Mouse (Mus musculus) thymus, postnatal 14 days (tissue): ENCODE data around the gene Cryz.
"Not testable (repeated sequence)": the region's sequence is repeated elsewhere in the genome, so short reads cannot be mapped to it uniquely, and the experiment has no call there.

Experiments used
- DNase-seq: peaks from one replicate; pipeline ENCODE4 v3.0.0; 2021

The Cryz gene

DNA sequence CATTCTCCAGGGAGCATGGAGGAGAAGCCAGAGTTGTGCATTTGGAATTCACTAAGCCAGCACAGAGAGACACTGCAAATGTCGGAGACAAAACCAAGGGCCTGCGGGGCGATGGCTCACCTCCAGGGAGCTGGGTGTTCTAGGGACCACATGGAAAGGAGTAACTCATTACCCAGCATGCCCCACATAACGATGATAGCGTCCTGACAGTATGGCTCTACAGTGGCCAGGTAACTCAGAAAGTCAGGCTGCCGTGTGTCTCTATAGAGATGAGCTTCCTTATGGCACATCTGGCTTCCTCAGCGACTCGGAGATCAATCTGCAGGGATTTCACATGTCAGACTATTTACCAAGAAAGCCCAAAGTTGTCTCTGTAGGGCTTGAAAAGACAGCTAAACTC lies 18.3 kb downstream of the Cryz start:
- no peak for DNase-seq

DNA sequence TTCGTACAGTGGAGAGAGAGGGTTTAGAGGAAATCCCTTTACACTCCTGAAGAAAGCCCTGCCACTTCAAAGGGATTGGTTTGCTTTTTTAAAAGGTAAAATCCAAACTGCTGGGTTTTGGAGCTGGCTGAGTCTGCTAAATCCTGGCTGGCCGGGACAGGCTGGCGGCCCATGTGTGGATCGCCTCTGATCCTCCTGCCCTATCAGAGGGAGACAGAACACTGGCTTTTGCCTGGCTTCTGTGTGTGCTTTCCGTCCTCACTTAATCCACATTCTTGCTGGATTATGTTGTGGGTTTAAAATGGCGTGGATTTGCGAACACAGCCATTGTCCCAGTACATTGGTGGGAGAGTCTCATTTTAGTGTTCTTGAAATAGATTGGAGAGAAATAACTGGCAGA lies 18.8 kb downstream of the Cryz start:
- no peak for DNase-seq

DNA sequence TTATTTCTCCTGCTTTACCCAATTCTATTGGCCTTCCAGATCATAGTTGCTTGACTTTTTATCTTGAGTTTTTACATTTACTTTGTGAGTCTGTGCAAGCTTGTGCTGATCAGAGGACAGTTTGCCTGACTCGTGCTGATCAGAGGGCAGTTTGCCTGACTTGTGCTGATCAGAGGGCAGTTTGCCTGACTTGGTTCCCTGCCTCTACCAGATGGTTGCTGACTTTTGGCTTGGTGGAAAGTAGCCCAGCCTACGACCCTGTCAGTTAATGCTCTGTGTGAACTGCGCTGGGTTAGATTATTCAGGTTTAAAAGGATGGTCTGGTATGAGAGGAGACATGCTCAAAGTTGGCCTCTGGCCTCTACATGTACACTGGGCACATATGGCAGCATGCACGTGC lies 19.6 kb downstream of the Cryz start:
- DNase-seq, result no peak

DNA sequence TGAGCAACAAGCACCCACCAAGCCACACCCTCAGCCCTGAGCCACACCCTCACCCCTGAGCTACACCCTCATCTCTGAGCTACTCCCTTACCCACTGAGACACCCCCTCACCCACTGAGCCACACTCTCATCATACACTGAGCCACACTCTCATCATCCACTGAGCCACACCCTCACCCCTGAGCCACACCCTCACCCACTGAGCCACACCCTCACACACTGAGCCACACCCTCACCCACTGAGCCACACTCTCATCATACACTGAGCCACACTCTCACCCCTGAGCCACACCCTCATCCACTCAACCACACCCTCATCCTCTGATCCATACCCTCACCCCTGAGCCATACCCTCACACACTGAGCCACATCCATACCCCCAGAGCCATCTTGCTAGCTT lies 31.8 kb downstream of the Cryz start:
- no peak for DNase-seq

DNA sequence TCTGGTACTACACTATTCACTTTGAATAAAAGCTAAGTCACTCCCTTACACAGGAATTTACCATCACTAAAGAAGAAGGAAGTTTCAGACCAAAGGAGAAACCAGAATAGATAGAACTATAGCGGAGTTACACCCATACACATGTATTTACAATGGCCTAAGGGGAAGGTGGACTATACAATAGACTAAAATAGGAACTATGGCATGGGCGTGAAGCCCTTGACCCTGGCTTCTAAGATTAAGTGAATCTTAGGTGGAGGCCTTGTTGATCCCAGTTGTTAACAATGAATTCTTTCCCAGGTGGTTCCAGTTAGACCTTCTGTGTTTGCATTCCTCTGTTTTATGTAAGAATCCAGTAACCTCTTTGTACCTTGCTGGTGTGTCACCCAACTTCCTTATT lies 34.8 kb downstream of the Cryz start:
- DNase-seq, result not testable (repeated sequence)

DNA sequence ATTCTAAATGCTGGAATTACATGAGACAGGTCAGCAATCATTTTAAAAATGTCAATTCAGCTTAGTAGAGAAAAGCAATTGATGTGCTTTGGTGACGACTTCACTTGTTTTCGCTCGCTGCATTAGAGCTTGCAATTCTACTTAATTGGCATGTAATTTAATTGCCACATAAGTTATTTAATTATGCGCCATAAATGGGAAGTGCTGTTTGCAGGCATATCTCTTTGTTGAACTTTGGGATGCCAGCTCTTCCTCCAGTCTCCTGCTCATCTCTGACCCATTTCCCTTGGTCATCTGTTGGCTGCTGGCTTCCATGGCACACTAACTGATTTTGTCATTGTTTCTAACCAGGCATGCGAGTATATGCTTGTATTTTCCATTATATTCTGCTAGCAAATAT lies 36.6 kb downstream of the Cryz start:
- no peak for DNase-seq

DNA sequence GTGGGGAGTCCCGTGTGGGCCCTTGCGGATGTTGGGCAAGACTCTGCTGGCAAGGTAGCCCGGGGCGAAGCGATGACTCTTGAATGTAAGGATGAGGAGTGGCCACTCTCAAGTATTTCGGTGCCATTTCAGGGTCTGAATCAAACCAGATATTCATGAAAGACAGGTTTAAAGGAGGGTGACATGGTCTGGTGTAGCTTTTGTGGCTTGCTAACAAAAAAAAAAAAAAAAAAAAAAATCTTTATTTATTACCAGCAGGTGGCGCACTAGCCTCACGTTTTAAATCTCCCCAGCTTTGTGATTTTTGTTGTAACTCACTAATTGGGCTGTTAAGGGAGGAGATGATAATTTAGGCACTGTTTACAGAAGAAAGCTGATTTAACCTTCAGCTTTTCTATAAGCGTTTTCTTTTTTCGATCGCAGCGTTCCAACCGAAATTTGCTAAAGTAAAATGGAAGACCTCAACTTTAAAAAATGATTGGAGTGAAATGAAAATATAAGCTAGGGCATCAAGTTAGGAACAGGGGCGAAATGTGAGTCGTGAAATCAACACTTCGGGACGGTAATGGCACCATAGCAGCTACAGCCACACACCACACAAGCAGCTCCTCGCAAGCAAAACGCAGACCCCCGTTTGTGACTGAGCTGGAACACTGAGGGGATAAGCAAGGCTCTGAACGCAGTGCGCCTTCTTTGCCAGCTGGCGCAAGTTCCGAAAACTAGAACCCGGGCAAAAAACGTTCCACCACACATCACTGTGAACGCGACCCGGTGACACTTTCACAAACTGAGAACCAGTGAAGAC lies 50.3 kb downstream of the Cryz start:
- DNase-seq, result no peak

DNA sequence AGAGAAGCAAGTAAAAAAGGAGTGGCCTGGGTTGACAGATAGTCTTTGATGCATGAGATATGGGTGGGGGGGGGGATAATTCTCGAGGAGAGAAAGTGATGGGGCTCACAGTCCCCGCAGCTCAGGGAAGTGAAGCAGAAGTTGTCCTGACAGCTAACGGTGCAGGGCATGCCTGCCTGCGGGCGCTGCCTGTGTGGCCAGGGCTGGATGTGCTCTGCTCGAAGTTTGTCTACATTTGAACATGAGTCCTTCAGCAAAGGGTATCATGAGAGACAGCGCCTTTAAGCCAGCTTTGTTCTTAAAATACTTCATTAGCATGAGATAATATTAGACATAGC lies 50.9 kb downstream of the Cryz start:
- no peak for DNase-seq

DNA sequence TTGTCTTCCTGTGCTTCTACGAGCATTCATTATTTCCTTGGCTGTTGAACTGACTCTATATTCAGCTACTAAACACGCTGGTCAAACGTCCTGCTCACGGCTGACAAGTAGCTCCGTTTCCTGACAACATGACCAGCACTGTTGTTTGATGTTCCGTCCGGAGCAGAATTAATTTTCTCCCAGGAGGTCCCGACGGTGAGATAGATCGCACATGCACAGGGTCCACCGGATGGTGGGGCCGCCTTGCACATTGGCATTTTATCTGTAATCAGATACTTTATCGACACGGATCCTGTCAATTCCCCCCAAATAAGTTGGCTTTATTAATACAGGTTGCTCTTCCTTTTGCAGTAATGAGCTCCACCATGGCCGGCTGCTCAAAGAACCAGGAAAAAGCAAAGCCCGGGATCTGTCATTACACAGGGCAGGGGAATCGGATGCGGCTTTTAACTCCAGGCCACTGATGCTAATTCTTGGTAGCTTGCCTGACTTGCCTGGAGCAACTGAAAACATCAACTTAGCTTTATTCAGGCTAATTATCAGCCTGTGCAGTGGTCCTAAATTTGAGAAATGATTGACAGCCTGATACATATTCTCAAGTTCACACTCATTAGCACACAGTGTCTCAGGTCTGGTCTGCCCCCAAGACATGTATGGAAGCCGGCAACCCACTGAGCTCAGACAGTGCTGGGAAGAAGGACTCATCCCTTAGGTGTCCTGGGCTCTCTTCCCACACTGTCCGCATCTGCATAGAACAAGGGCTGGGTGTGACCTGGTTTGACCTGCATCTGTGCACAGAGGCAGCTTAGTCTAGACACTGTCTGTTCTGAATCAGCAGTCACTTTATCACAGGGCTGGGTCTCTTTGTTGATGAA lies 53.1 kb downstream of the Cryz start:
- DNase-seq, result no peak

DNA sequence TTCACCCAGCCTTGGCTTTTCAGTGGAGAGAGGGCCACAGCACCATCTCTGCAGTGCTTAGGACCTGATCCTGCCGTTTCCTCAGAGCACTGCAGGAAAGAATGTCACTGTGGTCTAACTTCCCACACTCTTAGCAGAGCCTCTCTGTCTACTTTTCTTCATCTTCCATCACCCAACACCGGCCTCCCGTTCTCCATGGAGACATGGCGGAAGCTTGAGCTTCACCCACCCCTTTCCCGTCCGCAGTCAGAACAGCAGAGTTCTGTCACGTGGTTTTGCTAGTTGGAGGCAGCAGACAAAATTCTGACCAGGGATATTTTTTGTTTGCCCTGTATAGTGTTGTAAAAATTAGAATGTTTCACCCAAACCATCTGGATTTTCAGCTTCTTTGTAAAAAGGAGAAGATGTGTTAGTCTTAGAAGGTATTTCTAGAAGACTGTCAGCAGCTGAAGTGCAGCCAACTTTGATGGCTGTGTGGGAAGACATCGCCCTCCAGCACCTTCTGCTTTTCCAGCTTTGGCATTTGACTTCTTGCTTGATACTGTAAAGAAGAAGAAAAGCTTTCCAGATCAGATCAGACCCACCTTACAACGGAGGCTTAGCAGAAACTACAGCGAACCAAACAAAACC lies 54.8 kb downstream of the Cryz start:
- no peak for DNase-seq

DNA sequence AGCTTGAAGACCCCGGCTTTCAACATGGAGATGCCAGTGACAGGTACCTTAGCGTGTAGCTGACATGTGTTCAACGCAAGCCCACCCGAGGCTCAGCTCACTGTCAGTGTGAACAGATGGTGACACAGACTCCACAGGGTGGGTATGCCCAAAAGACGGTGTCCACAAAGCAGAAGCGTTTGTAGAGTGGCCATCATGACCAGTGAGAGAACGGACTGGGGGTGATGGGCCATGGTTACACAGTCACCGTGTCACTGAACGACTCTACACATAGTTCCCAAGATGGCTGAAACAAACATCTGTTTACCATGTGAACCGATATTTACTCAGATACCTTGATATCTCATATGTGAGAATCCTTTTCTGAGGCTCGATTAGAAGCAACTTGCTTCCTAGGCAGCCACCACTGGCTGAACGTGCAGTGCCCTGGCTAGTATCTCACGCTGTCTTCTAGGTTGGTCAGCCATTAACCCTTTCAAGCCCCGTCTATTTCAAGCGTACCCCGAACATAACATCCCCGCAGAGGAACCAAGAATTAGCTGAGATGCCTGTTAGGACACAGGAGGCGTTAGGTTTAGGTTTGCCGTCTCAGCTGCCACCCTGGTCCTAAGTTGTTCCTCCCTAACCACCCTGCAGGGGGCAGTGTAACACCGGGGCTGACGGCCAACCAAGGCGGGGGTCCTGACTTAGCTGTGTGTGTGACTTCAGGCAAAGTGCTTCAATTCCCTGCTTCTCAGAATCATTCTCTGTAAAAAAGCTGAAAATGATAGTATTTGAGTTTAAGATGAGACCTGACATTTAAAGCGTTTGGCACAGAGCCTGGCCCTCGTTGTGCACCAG lies 56.3 kb downstream of the Cryz start:
- DNase-seq, result peak; percentile 77

DNA sequence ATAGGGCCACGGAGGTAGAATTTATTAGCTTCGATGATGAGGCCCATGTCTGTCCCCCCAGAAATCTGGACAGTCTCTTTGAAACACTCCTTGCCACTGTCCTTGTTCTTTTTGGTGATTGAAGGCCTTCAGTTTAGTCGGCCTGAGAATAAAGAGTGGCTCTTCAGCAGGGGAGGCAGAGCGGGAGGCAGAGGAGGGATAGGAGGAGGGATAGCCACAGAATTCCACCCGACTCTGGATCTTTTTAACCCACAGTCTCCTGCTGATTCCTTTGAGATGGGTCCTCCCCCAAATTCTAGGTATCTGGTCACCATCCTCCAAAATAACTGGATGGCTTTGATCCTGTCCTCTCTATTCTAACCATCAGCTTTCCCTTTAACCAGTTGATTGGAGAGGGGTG lies 56.9 kb downstream of the Cryz start:
- no peak for DNase-seq

DNA sequence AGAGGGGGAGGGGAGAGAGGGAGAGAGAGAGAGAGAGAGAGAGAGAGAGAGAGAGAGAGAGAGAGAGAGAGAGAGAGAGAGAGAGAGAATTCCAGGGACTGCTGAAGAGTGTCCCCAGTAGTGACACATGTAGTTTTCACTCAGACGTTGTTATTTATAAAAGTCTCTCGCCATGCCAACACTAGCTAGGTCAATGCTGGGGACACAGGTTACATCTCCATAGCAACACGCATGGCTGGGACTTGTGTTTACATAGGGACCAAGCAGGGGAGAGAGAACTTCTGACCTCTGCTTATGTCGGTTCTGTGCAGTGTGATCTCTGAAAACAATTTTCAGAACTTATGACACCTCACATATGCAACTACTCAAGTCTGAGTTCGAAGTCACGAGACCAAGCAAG lies 57.8 kb downstream of the Cryz start:
- DNase-seq, result no peak

DNA sequence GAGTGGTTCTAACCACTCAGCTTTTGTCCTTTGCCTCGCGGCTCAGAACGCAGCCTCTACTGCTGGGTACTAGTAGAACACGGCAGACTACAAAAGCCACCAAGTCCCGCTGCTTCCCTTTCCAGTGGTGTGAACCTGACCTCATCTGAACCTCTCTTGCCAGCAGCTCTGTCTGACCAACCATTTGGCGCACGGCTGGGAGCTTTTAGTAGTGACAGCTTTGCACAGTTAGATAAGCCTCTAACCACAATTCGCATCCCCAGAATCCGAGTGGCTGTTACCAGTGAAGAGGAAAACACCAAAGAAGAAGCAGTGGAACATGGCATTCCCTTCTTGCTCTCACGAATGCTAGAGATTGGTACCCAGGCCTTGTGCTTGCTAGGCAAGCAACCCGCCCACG lies 58.4 kb downstream of the Cryz start:
- DNase-seq, result no peak

DNA sequence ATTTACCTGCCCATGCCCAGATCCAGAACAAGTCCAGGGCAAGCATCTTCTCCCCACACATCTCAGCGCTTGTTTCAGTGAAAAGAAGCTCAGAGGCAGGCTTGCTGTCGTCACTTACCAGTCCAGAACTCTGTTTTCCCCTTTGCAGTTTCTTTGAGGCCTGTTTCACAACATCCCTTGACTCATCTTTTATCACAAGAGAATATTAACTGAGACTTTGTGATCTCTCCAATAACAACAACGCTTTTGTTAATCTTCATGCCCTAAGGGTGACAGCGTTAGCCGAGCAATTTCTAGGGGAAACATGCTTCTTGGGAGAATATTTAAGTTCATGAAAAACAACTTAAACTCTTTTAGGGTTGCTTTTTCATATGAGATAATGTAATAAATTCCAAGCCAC lies 59.2 kb downstream of the Cryz start:
- DNase-seq, result no peak

DNA sequence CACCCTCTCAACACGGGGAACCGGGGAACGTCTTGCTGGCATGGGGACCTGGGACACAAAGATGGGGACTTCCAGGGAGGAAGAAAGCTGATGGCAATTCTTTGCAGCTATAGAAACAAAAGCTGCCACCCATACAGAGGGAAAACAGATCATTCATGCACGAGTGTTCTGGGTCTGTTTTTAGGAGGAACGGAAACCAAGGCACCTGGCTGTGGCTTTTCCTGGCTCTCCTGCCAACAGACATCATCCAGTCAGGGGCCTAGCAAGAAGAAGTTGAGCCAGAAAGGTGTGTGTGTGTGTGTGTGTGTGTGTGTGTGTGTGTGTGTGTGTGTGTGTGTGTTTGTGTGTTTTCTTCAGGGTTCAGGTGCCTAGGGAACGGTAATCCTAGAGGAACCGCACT lies 67.0 kb downstream of the Cryz start, which contains the start of gene Erich3:
Gene Erich3 (plus strand): TSS at position 315 of the 400 bp plus-strand sequence.
- DNase-seq, result peak; percentile 32

DNA sequence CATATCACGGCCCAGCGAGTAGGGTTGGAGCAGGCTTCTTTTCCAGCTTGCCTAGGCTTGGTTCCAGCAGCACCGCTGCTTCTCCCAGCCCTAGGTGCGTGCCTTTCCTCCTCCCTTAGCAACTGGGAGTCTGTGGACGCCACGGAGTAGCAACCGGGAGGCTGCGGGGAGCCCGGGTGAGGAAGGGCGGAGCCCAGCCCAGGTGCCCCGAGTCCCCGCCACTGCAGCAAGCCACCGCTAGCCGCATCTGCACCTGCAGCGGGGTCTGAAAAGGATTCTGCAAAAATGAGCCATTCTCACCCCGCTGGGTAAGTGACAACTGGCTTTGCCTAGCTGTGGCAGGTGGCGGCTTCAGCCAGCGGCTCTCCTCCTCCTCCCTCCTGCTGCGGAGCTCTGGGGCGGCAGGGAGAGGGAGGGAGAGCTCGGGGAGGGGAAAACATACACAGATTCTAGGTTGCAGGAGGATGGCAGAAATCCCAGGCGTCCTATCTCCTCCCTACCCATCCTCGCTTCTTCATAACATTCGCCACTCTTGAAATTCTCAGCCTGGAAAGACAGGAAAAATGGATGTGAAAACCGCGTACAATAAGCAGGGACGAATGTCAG lies 67.6 kb downstream of the Cryz start:
- peak; percentile 82 for DNase-seq

DNA sequence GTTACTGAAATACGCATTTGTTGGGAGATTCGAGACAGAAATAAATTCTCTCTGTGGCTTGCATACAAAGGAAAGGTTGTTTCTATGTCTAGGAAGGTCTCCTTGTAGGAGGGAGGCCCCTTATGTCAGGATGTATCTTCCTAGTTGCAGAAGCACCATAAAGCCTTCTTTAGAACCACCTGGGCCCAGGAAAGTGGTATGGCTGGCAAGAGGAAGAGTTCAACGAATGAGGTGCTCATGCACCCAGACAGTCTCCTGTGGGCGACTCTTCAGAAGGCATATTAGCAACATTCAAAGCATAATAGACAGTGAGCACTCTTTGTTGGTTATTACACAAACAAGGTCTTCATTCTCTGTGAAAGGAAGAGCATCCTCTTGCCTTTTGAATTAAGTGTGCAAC lies 68.1 kb downstream of the Cryz start:
- DNase-seq, result no peak

DNA sequence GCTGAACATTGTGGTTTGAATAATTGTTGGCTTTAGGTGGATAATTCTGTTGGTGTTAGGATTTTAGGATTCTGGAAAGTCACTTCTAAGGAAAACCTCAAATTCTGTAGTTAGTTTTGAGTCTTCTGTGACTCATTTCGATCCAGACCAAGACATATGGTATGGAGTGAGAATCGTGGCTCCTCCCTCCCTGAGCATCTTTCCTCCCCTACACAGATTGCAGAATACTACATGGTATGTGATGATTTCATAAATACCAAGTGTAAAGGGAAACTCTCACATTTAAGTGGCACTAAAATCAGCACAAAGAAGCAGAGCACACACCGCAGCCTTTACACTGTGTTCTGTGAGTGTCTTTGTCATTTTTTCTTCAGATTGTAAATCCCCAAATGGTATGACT lies 72.0 kb downstream of the Cryz start:
- no peak for DNase-seq

DNA sequence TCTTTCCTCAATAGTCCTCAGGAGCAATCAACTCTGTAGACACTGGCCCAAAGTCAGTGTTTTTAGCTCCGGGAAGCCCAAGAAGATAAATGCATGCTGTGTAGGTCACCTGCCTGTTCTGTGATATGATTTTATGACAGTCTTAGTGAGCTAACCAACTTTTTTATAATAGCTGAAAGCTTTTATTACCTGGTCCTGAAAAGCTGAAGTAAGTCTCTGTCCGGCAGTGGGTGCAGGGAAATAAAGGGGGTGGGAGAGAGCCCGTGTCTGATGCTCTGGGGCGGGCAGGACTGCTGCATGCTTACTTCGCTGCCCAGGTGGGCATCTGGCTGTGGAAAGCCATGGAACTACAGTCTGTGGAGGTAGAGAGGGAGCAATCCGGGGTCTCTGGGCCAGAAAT lies 74.1 kb downstream of the Cryz start:
- no peak for DNase-seq

DNA sequence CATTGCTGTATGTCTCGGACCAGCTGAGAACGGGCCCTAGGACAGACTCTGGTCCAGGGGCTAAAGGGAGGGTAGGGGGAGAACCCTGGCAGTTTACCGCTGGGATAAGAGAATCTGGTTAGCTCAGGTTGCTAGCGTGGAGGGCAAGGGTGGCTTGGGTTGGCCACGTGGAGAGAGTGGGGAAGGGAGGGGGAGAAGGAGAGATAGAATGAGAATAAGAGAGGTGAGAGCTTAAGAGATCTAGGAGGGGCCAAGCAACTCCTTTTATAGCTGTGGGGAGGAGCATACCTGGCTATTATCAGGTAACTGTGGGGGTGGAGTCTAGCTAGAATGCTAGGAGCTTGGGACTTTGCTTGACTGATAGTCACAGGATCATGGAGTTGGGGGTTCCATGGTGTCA lies 74.5 kb downstream of the Cryz start:
- DNase-seq, result no peak
